Mouse (Mus musculus) megakaryocyte, embryonic 14.5 days (primary cell): ENCODE data around the gene Snrnp35.

ENCODE experiments used
- FLI1 ChIP-seq: IDR thresholded peaks from 2 replicates; pipeline ENCODE4 v1.6.1; 2012; ENCODE audit warnings: low read length, inconsistent platforms, mixed read lengths
- GATA1 ChIP-seq: IDR thresholded peaks from 3 replicates; pipeline ENCODE4 v1.6.1; 2012; ENCODE audit warnings: mixed read lengths, low read length, inconsistent platforms, borderline replicate concordance

GRCm38 (mm10) chr5:124480119-124480518, 2.8 kb upstream of the Snrnp35 start:
- no peak for TF ChIP-seq GATA1
- no peak for TF ChIP-seq FLI1
